Mouse (Mus musculus): ENCODE measurements at regions not wholly inside any gene's neighbourhood (a gene's known extent, or its start where the extent isn't known, plus 50 kb on each side); places are given as distances from the start of the nearest gene placed in this dataset.
"Not testable (repeated sequence)": the region's sequence is repeated elsewhere in the genome, so short reads cannot be mapped to it uniquely, and the experiment has no call there.

DNA sequence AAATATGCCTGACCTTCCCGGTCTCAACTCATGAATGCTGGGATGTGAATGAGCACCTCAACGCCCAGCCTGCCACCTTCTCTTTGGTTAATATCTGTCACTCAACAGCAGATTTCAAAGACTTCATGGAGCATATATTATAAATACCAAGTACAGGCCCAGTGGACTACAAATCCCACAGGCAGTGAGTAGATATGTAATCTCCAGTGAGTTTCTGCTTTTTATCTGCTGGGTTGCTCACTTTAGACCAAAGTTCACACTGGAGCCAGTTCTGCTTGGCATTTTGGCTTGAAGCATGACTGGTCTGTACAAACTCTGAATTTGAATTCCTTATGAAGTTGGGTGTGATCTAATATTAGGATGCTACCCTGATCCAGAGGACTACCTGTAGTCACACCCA, 377.1 kb upstream of the Ngly1 start:
- DNase-seq, result no peak

DNA sequence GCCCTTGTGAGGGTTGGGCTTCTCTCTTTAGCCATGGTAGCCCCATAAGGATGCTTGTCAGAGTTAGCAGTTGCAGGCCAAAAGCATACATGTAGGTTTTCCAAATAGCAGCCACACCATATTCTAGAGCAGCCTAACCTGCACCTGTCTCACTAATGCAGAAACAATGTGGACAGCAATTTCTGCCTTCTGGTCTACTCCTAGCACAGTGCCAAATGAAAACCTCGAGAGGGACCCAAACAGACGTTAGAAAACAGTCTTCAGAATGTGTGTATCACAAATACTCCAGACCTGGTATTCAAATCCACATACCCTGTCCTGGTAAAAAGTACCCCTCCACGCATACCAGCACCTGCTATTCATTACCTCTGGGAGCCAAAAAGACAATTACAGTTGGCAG, 368.9 kb upstream of the Ngly1 start:
- DNase-seq, result no peak

DNA sequence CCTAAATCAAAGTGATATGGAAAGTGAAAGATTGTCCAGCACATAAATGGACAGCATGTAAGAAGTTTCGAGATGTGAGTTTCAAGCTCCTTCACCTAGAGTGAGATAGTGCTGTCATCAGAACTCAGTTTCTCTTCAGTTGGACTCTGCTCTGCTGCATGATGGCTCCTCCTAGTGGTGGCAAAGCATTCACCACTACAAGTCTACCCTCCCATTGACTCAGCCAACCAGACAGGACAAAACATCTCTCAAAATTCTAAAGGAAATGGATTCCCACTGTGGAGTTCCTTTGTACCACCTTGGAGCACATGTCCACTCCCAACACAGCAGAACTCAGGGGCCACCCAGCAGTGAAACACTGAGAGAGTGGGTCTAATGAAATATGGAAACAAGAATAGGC, 367.8 kb upstream of the Ngly1 start:
- peak; percentile 8 for DNase-seq

DNA sequence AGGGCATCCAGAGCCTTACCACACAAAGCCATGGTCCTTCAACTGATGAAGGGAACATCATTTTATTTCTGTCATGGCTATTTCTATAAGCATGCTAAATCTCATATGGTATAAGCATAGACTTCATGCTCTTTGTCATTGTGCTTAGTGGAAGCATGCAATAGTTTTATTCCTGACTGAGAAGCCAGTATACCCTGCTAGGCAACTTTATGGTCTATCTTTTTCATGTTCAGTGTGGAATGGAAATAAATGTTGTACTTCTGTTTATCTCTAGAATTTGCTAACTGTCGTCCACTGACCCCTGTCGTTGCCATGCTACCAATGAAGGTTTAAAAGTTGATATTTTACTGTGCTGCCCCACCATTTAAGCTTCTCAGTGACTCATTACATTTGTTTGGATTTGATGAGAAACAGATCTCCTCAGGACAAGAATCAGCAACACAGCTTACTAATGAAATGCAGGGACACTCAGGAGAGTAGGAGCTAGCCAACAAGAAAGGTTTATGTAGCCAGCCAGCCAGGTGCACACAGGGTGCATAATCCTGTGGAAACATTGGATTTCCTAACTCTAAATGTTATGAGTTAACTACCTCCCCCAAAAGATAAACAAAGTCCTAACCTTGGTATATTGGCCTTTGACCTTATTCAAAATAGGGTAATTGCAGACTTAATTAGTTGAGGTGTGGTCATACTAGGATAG, 364.3 kb upstream of the Ngly1 start:
- no peak for DNase-seq

DNA sequence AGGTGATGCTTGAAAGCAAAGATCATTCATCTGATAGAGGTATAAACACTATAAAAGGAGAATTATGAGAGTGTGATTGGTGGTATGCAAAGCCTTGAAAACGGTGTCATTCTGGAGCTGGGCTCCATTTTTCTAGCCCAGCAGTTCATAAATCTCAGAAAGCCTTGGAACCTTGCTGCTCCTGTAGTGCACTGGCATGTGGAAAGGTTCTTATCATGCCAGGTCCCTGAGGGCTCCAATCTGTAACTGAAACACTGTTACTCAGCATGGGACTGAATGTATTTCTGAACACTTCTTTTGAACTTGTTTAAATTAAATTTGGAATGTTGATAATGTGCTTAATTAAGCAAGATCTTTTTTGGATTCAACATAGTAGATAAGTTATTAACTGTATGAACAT, 352.0 kb upstream of the Ngly1 start:
- DNase-seq, result no peak

DNA sequence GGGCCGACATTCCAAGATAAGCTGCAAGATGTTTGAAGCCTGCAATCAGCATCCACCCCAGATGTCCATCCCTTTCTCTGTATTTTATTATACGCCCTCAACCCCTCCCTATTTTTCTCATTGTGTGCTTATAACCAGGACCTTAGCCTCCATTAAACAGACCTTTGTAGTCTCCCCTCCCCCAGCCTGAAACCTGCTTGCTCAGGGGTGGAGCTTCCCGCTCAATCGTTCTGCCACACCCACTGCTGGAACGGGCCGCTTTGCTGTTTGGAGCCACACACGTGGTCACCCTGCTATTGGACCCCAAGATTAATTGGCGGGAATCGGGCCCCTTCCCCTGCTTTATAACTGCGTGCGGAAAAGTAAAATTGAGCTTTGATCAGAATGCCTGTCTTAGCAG, 342.7 kb upstream of the Ngly1 start:
- DNase-seq, result not testable (repeated sequence)

DNA sequence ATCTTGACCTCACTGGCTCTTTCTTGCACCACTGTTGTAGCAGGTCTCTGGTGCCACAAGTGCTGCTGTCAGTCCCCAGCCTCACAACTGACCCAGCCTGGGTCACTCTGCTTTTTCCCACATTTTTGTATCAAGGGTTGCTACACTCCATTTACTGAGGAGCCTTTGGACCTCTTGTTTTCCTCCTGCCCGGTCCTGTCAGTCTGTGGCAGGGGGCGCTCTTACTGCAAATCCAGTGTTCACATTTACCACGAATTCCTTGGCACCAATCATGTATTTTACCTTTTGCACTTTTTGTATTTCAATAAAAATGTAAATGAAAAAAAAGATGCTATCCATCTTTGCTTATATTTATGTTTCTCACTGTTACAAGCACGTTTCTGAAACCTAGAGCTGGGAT, 335.9 kb upstream of the Ngly1 start:
- not testable (repeated sequence) for DNase-seq

DNA sequence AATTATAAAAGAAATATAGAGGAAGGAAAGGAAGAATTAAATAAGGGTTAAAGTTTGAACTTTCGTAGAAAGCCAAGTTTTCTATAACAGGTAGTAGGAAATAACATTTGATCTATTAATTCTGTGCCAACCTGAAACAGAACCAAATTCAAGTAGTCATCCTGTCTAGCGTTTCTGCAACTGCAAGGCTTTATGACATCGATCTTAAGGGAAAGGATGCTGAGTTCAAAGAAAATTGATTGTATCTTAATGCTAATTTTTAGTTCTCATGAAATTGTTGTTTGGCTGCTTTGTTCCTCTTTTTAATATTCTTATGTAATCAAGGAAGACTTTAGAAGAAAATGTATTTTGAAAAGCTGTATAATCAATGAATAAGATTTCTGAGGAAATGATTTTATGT, 334.9 kb upstream of the Ngly1 start:
- no peak for DNase-seq

DNA sequence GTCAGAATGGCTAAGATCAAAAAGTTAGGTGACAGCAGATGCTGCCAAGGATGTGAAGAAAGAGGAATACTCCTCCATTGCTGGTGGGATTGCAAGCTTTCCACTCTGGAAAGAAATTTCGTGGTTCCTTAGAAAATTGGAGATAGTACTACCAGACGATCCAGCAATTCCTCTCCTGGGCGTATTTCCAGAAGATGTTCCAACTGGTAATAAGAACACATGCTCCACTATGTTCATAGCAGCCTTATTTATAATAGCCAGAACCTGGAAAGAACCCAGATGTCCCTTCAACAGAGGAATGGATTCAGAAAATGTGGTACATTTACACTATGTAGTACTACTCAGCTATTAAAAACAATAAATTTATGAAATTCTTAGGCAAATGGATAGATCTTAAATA, 324.4 kb upstream of the Ngly1 start:
- not testable (repeated sequence) for DNase-seq

DNA sequence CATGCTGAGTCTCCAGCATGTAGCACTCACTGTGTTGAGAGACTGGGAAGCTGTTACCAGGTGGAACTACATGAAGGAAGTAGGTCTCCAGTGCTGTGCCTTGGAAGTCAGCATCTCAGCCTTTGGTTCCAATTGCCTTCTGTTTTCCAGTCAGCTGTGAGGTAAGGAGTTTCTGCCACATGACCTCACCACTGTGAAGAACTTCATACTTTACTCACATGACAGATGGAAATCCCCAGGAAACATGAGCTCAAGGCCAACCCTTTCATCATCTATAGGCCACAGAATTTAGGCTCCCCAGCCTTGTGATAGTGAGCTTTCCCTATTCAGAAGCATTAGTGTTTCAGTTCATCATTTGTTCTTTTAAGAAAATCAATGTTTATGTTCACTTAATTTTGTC, 314.4 kb upstream of the Ngly1 start:
- no peak for DNase-seq

DNA sequence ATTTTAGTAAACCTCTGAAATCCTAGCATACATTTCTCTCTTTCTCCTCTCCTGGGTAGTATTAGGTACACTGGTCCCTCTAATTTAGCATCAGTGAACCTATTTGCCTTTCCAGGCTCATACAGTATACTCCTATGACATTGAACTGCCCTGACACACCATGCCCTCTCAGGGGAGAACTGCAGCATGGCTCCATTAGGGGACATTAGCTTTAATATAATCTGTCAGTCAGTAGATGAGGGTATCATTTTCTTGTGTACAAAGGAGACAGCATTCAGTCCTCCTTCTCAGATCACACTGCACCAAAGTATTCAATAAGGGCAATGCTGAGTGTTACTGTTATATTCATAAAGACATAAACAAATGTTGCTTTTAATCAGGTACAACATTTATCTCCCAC, 278.8 kb upstream of the Ngly1 start:
- DNase-seq, result no peak

DNA sequence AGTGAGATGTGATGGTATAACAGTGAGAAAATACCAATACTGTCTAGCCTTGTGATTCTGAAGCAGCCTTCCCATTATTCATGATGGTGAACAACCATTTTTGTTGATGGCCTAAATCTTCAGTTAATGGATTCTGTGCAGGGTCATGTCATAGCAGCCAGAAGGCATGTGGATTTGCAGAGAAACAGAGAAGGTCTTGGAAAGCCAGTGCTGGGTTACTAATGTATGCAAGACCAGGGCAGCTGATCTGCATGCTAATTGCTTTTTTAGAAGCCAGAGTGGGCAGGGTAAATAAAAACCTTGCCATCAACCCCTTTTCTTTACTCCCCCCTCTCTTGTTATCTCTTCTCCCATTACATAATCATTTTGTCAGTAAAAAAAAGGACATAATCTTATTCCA, 278.3 kb upstream of the Ngly1 start:
- DNase-seq, result no peak

DNA sequence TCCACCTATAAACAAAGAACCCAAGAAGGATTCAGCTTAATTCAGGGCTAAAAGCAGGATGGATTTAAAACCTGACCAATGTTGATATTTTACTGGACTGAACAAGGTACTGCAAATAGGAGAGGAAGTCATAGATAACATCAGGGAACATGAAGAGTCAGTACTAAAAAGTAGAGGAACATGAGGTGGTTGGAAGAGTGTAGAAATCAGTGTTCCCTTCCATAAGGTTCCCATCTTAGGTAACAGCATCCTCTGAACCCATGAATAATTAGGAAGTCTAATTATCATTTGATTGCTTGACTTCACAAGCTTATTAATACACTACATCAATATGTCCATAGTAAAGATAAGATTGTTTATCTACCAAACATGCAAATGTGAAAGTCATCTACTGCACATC, 277.8 kb upstream of the Ngly1 start:
- DNase-seq, result no peak

DNA sequence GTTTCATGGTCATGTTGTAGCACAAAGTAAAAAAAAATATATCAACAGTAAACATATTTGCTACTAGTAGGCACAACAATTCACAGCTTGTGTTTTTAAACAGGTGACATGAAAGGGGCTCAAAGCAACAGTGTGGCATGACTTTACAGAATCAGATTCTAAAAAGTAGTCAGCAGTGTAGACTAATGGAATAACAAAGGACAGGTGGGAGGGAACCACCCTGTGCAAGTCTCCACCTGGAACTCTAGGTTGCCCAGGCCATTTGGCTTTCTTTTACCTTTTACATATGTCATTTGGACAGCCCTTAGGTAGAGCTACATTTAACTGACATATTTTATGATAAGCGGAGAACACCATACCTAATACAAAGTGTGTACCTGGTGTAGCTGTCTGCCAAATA, 271.7 kb upstream of the Ngly1 start:
- DNase-seq, result no peak

DNA sequence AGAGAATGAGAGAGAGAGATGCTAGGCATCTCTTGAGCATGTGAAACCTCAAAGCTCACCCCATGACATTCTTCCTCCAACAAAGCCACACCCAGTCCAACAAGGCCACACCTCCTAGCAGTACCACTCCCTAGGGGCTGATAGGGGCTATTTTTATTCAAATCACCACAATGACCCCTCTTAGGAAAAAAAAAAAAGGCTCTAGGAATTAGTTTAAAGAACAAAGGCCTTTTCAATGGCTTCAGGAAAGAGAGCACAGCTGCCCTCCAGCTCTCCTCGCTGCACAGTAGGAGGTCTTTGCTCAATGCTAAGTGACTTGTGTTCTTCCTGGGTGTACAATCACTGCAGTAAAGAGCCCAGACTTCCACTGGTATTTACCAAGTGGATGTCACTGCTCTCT, 270.8 kb upstream of the Ngly1 start:
- no peak for DNase-seq

DNA sequence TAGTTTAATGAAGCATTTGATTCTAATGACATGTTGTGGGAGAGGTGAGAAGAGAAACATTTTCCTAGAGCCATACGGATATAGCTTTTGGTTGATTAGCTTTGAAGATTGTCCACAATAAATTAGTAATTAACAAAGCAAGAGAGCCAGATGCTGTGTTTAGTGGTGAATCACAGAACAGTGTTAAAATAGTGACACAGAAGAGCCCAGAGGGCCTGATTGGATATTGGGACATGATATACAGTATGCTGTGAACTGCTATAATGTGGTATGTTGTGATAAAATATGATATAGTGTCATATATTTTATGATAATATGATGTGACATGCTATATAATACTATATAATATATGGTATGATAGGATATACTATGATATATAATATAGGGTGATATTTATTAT, 243.7 kb upstream of the Ngly1 start:
- DNase-seq, result no peak

DNA sequence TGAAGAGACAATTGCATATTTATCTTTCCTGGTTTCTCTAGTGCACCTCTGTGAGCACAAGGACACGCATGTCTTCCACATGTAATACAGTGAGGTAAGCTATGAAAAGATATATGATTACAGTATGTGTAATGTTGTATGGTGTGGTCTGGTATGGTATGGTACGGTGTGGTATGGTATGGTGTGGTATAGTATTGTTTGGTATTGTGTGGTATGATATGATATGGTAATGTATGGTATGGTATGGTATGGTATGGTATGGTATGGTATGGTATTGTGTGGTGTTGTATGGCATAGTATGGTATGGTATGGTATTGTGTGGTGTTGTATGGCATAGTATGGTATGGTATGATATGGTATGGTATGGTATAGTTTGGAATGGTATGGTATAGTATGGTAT, 242.1 kb upstream of the Ngly1 start:
- DNase-seq, result no peak

DNA sequence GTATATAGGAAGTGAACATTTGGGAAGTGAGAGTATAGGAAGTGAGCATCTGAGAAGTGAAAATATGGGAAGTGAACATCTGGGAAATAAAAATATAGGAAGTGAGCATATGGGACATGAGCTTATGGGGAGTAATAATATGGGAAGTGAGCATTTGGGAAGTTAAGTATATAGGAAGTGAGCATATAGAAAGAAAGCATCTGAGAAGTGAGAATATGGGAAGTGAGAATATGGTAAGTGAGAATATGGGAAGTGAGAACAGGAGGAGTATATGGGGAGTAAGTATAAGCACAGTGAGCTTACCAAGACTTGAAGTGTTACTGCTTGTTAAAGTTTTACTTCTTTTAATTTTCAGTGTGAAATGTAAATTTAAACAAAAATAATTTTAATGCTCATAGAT, 239.3 kb upstream of the Ngly1 start:
- DNase-seq, result no peak

DNA sequence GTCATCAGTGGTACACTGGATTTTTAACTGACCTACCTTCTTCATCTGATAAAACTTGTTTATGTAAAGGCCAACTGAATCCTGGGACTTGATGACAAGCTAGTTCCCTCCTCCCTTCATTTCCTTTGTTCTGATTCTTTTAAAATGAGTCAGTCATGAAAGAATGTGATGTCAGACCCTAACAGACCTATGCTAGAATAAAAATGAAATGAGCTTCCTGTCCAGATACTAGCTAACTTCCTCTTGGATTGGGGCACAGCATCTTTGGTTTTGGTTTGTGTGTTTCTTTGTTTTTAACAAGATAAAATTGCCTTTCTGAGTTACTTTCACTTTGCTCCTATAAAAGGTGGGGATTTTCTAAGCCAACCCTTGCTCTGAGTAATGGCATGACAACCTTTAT, 225.2 kb upstream of the Ngly1 start:
- no peak for DNase-seq

DNA sequence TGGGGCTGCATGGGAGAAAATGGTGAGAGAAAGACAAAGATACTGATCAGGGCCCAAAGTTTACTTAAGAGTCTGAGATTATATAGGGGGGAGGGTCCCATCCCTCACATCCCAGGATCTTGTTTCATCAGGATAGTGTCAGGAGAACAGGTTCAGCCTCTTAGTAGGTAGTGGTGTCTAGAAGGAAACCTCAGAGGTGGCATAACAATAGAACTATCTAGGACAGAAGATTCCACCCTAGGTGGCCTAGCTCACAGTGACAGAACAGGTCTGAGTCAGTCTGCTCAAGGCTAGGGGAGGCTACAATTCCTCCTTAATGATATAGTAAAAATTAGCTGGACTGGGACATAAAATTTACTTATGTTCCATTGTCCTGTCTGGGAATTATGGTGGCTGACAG, 211.3 kb upstream of the Ngly1 start:
- no peak for DNase-seq

DNA sequence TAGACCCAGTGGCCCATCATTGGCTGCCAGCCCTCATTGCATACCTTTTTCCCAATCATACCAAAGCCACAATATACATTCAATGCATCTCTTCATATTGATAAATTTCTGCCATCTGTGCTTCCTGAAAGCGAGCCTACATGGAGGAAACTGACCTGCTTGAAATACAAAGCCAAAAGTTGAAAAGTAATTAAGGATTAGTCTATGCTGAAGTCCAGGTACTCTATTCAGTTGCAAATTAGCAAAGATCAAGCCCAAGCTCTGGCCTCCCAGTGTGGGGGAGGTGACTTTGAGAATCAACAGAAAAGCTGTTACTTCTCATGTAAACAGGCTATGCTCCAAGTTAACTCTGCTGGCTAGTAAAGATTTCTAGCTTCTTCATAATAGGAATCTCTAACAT, 210.7 kb upstream of the Ngly1 start:
- no peak for DNase-seq

DNA sequence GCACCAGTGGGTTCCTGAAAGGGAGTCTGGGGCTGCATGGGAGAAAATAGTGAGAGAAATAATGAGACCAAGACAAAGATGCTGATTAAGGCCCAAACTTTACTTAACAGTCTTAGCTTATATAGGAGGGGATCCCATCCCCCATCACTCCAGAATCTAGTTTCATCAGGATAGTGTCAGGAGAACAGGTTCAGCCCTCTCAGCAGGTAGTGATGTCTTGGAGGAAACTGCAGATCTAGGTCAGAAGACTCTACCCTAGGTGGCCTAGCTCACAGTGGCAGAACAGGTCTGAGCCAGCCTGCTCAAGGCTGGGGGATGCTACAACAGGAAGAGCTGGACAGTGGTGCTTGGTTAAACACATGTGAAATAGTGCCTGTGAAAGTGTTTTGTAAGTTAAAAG, 204.6 kb upstream of the Ngly1 start:
- no peak for DNase-seq

DNA sequence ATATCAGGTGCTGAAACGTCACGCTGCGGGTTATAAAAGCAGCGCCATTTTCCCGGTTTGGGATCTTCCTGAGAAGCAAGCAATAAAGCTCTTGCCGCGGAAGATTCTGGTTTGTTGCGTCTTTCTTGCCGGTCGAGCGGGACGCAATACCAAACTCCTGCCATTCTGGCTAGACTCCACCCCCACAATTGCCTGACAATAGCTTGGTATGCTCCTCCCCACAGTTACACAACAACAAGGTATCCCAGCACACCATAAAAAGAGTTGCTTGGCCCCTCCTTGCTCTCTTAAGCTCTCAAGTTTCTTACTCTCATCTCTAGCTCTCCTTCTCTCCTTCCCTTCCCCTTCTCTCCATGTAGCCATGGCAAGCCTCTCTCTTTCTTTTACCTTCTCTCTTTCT, 176.5 kb upstream of the Ngly1 start:
- DNase-seq, result not testable (repeated sequence)

DNA sequence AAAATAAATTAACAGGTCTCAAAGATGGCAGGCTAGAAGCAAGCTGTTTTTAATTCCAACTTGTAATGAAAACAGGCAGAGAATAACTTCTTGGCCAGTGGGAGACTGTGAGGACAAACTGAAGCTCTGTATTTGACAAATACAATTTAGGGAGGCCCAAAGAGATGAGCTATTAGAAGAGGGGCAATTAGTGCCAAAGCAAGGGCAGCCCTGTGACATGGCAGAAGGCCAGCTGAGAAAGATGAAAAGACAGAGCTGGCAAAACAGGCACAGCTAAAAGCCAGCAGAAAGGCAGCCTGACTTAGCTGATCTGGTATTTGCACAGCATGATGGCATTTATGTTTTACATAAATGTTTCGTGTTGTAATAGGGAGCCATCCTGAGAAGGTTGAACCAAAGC, 175.0 kb upstream of the Ngly1 start:
- no peak for DNase-seq

DNA sequence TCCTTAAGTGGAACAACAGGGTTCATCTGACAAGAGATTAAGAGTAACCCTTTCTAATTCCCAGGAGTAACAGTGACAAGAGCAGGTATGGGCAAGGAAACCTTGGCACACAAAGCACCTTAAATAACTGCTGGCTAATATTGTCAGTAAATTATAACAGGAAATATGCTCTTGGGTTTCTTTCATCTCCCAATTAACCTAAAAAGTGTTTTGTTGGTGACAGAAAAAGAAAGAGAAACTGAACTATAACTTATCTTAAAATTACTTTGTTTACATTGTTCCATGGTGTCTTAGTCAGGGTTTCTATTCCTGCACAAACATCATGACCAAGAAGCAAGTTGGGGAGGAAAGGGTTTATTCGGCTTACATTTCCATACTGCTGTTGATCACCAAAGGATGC, 170.0 kb upstream of the Ngly1 start:
- DNase-seq, result no peak

DNA sequence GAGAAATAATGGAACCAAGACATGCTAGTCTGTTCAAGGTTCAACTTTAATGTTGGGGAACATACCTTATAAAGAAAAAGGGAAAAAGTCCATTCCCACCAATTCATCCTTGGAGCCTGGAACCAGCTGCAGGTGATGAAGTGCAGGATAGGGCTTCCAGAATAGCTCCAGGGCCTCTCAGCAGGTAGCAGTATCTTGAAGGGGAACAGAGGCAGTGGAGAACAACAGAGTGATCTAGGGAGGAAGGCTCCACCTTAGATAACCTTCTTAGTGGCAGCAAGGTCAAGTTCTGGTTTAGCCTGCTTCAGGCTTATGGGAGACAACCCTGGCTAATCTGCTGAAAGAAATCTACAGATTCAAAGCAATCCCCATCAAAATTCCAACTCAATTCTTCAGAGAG, 161.8 kb upstream of the Ngly1 start:
- not testable (repeated sequence) for DNase-seq
